Mouse (Mus musculus): ENCODE measurements around the gene Rps6ka1. TPM values are rescaled to one million over a fixed set of nuclear protein-coding genes. Genes with fewer than 3 reads are reported as not detected.
"Not testable (repeated sequence)": the region's sequence is repeated elsewhere in the genome, so short reads cannot be mapped to it uniquely, and the experiment has no call there.

Gene Rps6ka1
- polyA plus RNA-seq, 2 experiments = 28.4 to 48.4 TPM

GRCm38 (mm10) chr4:133928576-133929277 is 41.1 kb upstream of the Rps6ka1 start:
- WGBS (ENCODE audit: insufficient replicate concordance) = 17% methylated on average over 15 of the region's 15 CpGs
- DNase-seq (ENCODE audit: low read depth in 3 of 3, low spot score in 3 of 3) (peak in 1 of 3 experiments; percentile 12), ATAC-seq (ENCODE audit: insufficient read depth) (no peak)
- Histone ChIP-seq H3K27ac (no peak overlapping the region), H3K4me1 (replicated peaks; ENCODE audit: control insufficient read depth in 2 of 2, insufficient read depth in 2 of 2, low read length in 1 of 2) (peaks cover 0 to 15% of the 10 kb centered on the region in 2 experiments; a peak in 3 of 4 replicates), H3K27me3 (ENCODE audit: control insufficient read depth, insufficient read depth, low read length) (no peaks in the 10 kb centered on the region), H3K9me3 (ENCODE audit: control insufficient read depth, low read length) (no peaks in the 10 kb centered on the region), H3K36me3 (replicated peaks; ENCODE audit: control insufficient read depth, insufficient read depth, low read depth) (no peaks in the 10 kb centered on the region), H3K4me3 (ENCODE audit: insufficient read depth in 1 of 2, low read depth in 2 of 2, low read length in 2 of 2) (no peak overlapping the region), H3K4me2 (ENCODE audit: low read depth) (peak overlapping the region; percentile 49), H3K9ac (replicated peaks) (no peak overlapping the region; the same call in 1 of the 2 replicates)
- 0 out of 2 replicates have a peak, but pooled peaks have one; percentile 16 for TF ChIP-seq EP300 (IDR thresholded peaks at IDR 0.05; ENCODE audit: low read depth)
- no peak for TF ChIP-seq CTCF (IDR thresholded peaks at IDR 0.05; ENCODE audit: low read depth)

GRCm38 (mm10) chr4:133925204-133925603 is 37.6 kb upstream of the Rps6ka1 start:
- no peak overlapping the region for H3K4me3 ChIP-seq (ENCODE audit: insufficient read depth in 1 of 2, low read depth in 2 of 2, low read length in 2 of 2)
- H3K27ac ChIP-seq = no peak overlapping the region
- 53% methylated on average over 4 of the region's 4 CpGs for WGBS (ENCODE audit: insufficient replicate concordance)
- no peaks in the 10 kb centered on the region for H3K36me3 ChIP-seq (replicated peaks; ENCODE audit: control insufficient read depth, insufficient read depth, low read depth)
- H3K9me3 ChIP-seq (ENCODE audit: control insufficient read depth, low read length) = no peaks in the 10 kb centered on the region
- H3K4me1 ChIP-seq (replicated peaks; ENCODE audit: control insufficient read depth in 2 of 2, insufficient read depth in 2 of 2, low read length in 1 of 2) = peaks cover 0 to 11% of the 10 kb centered on the region in 2 experiments; a peak in 3 of 4 replicates
- TF ChIP-seq CTCF (IDR thresholded peaks at IDR 0.05; ENCODE audit: low read depth) (no peak), EP300 (IDR thresholded peaks at IDR 0.05; ENCODE audit: low read depth) (no peak)
- no peak overlapping the region for H3K9ac ChIP-seq (replicated peaks)
- no peak overlapping the region for H3K4me2 ChIP-seq (ENCODE audit: low read depth)
- H3K27me3 ChIP-seq (ENCODE audit: control insufficient read depth, insufficient read depth, low read length) = no peaks in the 10 kb centered on the region
- ATAC-seq (ENCODE audit: insufficient read depth) (no peak), DNase-seq (ENCODE audit: low read depth in 3 of 3, low spot score in 3 of 3) (no peak)

DNA sequence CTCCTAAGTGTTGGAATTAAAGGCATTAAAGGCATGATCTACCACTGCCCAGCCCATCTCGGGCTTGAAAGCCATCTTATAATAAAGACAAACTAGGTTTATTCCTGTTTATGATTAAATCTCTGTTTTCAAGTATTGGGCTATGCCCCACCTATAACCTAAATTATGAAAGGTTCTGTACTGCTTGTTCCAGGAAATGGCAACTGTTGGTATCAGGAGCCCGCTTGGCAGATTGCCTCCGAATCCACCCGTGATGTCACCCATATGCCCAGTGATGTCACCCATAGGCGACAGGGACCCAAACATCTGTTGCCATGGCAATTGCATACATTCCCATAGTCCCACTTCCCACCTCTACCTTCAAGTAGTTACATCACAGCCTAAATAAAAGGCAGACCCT is 36.1 kb upstream of the Rps6ka1 start:
- TF ChIP-seq CTCF (IDR thresholded peaks at IDR 0.05; ENCODE audit: low read depth) (no peak), EP300 (IDR thresholded peaks at IDR 0.05; ENCODE audit: low read depth) (no peak)
- WGBS (ENCODE audit: insufficient replicate concordance) = 69% methylated on average over 5 of the region's 5 CpGs
- Histone ChIP-seq H3K4me3 (ENCODE audit: insufficient read depth in 1 of 2, low read depth in 2 of 2, low read length in 2 of 2) (no peak overlapping the region), H3K27ac (no peak overlapping the region), H3K9ac (replicated peaks) (no peak overlapping the region), H3K4me1 (replicated peaks; ENCODE audit: control insufficient read depth in 2 of 2, insufficient read depth in 2 of 2, low read length in 1 of 2) (peaks cover 0 to 7% of the 10 kb centered on the region in 2 experiments; a peak in 3 of 4 replicates), H3K36me3 (replicated peaks; ENCODE audit: control insufficient read depth, insufficient read depth, low read depth) (no peaks in the 10 kb centered on the region), H3K4me2 (ENCODE audit: low read depth) (no peak overlapping the region), H3K27me3 (ENCODE audit: control insufficient read depth, insufficient read depth, low read length) (no peaks in the 10 kb centered on the region), H3K9me3 (ENCODE audit: control insufficient read depth, low read length) (no peaks in the 10 kb centered on the region)
- DNase-seq (ENCODE audit: low read depth in 3 of 3, low spot score in 3 of 3) = no peak
- ATAC-seq (ENCODE audit: insufficient read depth) = no peak

GRCm38 (mm10) chr4:133918093-133918825 is 30.7 kb upstream of the Rps6ka1 start:
- not testable (repeated sequence) for H3K4me1 ChIP-seq (replicated peaks; ENCODE audit: control insufficient read depth in 2 of 2, insufficient read depth in 2 of 2, low read length in 1 of 2); H3K4me2 ChIP-seq (ENCODE audit: low read depth); DNase-seq (ENCODE audit: low read depth in 3 of 3, low spot score in 3 of 3); H3K27me3 ChIP-seq (ENCODE audit: control insufficient read depth, insufficient read depth, low read length); H3K9me3 ChIP-seq (ENCODE audit: control insufficient read depth, low read length); H3K9ac ChIP-seq (replicated peaks); H3K4me3 ChIP-seq (ENCODE audit: insufficient read depth in 1 of 2, low read depth in 2 of 2, low read length in 2 of 2); H3K27ac ChIP-seq; H3K36me3 ChIP-seq (replicated peaks; ENCODE audit: control insufficient read depth, insufficient read depth, low read depth); ATAC-seq (ENCODE audit: insufficient read depth)
- 65% methylated on average over 12 of the region's 23 CpGs for WGBS (ENCODE audit: insufficient replicate concordance)

DNA sequence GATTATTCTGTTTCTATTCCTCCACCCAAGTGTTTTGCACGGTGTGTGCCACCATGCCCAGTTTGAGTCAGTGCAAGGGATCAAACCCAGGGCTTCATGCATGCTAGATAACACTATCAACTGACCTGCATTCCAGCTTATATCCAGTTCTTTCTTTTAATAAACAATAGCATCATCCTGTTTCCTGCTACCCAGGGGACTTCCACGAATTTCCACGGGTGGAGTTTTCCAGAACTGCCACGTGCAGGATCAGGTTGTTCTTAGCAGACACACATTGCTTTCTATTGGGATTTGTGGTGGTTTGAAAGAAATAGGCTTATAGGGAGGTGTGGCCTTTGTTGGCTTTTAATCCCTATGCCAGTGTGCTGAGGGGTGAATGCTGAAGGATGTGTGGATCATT is 24.4 kb upstream of the Rps6ka1 start:
- H3K27me3 ChIP-seq (ENCODE audit: control insufficient read depth, insufficient read depth, low read length) = no peaks in the 10 kb centered on the region
- DNase-seq (ENCODE audit: low read depth in 3 of 3, low spot score in 3 of 3) = no peak
- 48% methylated on average over 4 of the region's 4 CpGs for WGBS (ENCODE audit: insufficient replicate concordance)
- no peaks in the 10 kb centered on the region for H3K36me3 ChIP-seq (replicated peaks; ENCODE audit: control insufficient read depth, insufficient read depth, low read depth)
- no peak overlapping the region for H3K4me2 ChIP-seq (ENCODE audit: low read depth)
- no peak overlapping the region for H3K27ac ChIP-seq
- TF ChIP-seq CTCF (IDR thresholded peaks at IDR 0.05; ENCODE audit: low read depth) = no peak
- TF ChIP-seq EP300 (IDR thresholded peaks at IDR 0.05; ENCODE audit: low read depth) = no peak
- H3K9ac ChIP-seq (replicated peaks) = no peak overlapping the region
- H3K9me3 ChIP-seq (ENCODE audit: control insufficient read depth, low read length) = no peaks in the 10 kb centered on the region
- no peak for ATAC-seq (ENCODE audit: insufficient read depth)
- no peak overlapping the region for H3K4me3 ChIP-seq (ENCODE audit: insufficient read depth in 1 of 2, low read depth in 2 of 2, low read length in 2 of 2)
- H3K4me1 ChIP-seq (replicated peaks; ENCODE audit: control insufficient read depth in 2 of 2, insufficient read depth in 2 of 2, low read length in 1 of 2) = peaks cover 5 to 14% of the 10 kb centered on the region in 2 experiments
